Mouse (Mus musculus) liver, embryonic 14.5 days (tissue): ENCODE measurements around the gene Ripor3. TPM values are rescaled to one million over a fixed set of nuclear protein-coding genes. Genes with fewer than 3 reads are reported as not detected.

Experiments
- ATAC-seq: fragments of 200-750 bp; cut with Nextera tagmentation; 2 replicates; pipeline ENCODE4 v1.8.0; 2017; ENCODE audit warnings: moderate number of reproducible peaks, mild to moderate bottlenecking, moderate library complexity; ENCODE audit not compliant: insufficient read depth
- DNase-seq, 3 experiments: peaks; one replicate each; pipeline ENCODE4 v3.0.0-alpha.2; 2012 to 2013; ENCODE audit warnings: low read depth in 3 of 3, low spot score in 3 of 3
- H3K27ac ChIP-seq: fragments of 300-500 bp; sonication (generic); 2 replicates; pipeline ENCODE4 v1.5.1; 2014; ENCODE audit warnings: moderate library complexity, mild to moderate bottlenecking, control low read depth, inconsistent platforms
- H3K27me3 ChIP-seq: fragments of 300-500 bp; sonication (generic); 2 replicates; pipeline ENCODE4 v1.6.1; 2014; ENCODE audit warnings: mild to moderate bottlenecking, low read length, moderate library complexity; ENCODE audit not compliant: control insufficient read depth, insufficient read depth
- H3K36me3 ChIP-seq: fragments of 300-500 bp; sonication (generic); replicated peaks from 2 replicates; pipeline ENCODE4 v1.6.1; 2014; ENCODE audit warnings: low read depth; ENCODE audit not compliant: control insufficient read depth, insufficient read depth
- H3K4me1 ChIP-seq, 2 experiments: fragments of 200-500 bp in 1 of 2; fragments of 300-500 bp in 1 of 2; sonication (generic) in 1 of 2; replicated peaks; 2 replicates each; pipeline ENCODE4 v1.6.1; 2012 to 2014; ENCODE audit warnings: antibody characterized with exemption in 1 of 2, inconsistent platforms in 1 of 2, low read length in 1 of 2; ENCODE audit not compliant: control insufficient read depth in 2 of 2, insufficient read depth in 2 of 2
- H3K4me2 ChIP-seq: fragments of 300-500 bp; sonication (generic); 2 replicates; pipeline ENCODE4 v1.6.1; 2014; ENCODE audit warnings: low read depth, mild to moderate bottlenecking, control low read depth, moderate library complexity
- H3K4me3 ChIP-seq, 2 experiments: fragments of 200-500 bp in 1 of 2; fragments of 300-500 bp in 1 of 2; sonication (generic) in 1 of 2; 2 replicates each; pipeline ENCODE4 v1.5.1; 2012 to 2014; ENCODE audit warnings: low read depth in 2 of 2, low read length in 2 of 2, mild to moderate bottlenecking in 2 of 2, control low read depth in 1 of 2, inconsistent platforms in 1 of 2, moderate library complexity in 1 of 2; ENCODE audit not compliant: insufficient read depth in 1 of 2
- H3K9ac ChIP-seq: fragments of 300-500 bp; sonication (generic); replicated peaks from 2 replicates; pipeline ENCODE4 v1.6.1; 2014; ENCODE audit warnings: mild to moderate bottlenecking, control low read depth, moderate library complexity
- H3K9me3 ChIP-seq: fragments of 300-500 bp; sonication (generic); 2 replicates; pipeline ENCODE4 v1.6.1; 2016; ENCODE audit warnings: low read length, mixed read lengths; ENCODE audit not compliant: control insufficient read depth
- CTCF ChIP-seq: IDR thresholded peaks from 2 replicates; pipeline ENCODE4 v1.5.1; 2016; ENCODE audit warnings: antibody characterized with exemption, low read depth, control low read depth
- EP300 ChIP-seq: IDR thresholded peaks from 2 replicates; pipeline ENCODE4 v1.6.1; 2016; ENCODE audit warnings: antibody characterized with exemption, low read depth
- WGBS: fragments of 180-500 bp; shearing (Covaris S2); extraction: QIAGEN DNeasy Blood & Tissue Kit; methylation state at CpG from one replicate; pipeline ENCODE4 v1.1.7; 2014; ENCODE audit not compliant: insufficient replicate concordance; 5-methylcytosine and 5-hydroxymethylcytosine counted together
- polyA plus RNA-seq, 2 experiments: library from polyadenylated mRNA; depleted of rRNA in 1 of 2; stranded (reverse) in 1 of 2; unstranded in 1 of 2; fragments of >200 nt; fragmentation: Nextera tagmentation in 1 of 2; extraction: Ambion mirVana in 1 of 2; gene quantifications; 2 replicates each; pipeline versions ENCODE4 v1.2.1 to v1.2.3; 2012 to 2014

The Ripor3 gene
- polyA plus RNA-seq, 2 experiments = 0.88 to 2.6 TPM

DNA sequence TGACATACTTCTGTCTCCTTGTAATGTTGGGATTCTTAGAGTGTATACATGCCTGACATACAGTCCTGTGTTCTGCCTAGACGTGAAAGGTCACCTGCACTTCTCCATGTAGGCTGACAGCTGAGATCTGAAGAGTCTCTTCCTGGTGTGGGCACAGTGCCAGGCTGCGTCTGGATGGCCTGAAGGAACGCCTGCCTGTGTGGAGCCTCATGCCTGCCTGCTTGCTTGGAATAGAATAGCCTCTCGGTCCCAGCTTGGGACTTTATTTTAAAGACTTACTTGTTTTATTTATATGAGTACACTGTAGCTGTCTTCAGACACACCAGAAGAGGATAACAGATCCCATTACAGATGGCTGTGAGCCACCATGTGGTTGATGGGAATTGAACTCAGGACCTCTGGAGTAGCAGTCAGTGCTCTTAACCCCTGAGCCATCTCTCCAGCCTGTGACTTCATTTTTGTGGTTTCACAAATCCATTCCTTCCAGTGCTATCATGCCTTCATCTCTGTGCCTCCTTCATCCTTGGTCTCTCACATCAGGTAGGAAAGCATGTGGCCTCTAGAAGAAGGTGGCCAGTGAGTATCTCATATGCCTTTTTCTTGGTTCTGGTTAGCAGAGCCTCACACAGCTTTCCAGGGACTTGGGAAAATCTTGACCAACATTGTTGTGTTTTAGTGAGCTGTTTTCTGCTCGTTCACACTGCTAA lies 52.2 kb downstream of the Ripor3 start:
- TF ChIP-seq CTCF (no peak), EP300 (no peak)
- no peak overlapping the region for H3K27ac ChIP-seq
- no peak for DNase-seq

DNA sequence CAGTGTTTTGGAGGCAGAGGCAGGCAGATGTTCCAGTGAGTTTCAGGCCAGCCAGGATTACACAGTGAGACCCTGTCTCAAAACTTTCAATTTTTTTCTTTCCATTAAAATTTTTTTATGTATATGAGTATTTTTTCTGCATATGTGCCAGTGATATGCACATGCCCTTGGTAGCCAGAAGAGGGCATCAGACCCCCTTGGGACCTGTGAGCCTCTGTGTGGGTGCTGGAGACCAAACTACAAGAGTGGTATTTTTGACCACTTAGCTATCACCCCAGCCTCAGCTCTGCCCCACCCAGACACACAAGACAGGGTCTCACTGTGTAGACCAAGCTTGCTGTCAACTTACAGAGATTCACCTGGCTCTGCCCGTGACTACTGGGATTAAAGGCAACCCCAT lies 52.9 kb downstream of the Ripor3 start:
- Histone ChIP-seq H3K4me1 (peaks cover 6 to 24% of the 10 kb centered on the region in 2 experiments; a peak in 3 of 4 replicates), H3K27ac (no peak overlapping the region), H3K4me3 (no peak overlapping the region), H3K27me3 (no peaks in the 10 kb centered on the region), H3K9me3 (no peaks in the 10 kb centered on the region), H3K4me2 (no peak overlapping the region), H3K36me3 (no peaks in the 10 kb centered on the region), H3K9ac (no peak overlapping the region)
- 64% methylated on average over 1 of the region's 1 CpGs for WGBS
- TF ChIP-seq EP300 (no peak), CTCF (peak; percentile 51)
- ATAC-seq (no peak), DNase-seq (no peak)

More for the DNA sequence above, 52.2 kb downstream of the Ripor3 start:
- Histone ChIP-seq H3K4me3 (no peak overlapping the region), H3K9ac (no peak overlapping the region), H3K4me2 (peak overlapping the region; percentile 9; the same call in 1 of the 2 replicates), H3K27me3 (no peaks in the 10 kb centered on the region), H3K36me3 (no peaks in the 10 kb centered on the region), H3K4me1 (peaks cover 6 to 24% of the 10 kb centered on the region in 2 experiments; a peak in 3 of 4 replicates), H3K9me3 (no peaks in the 10 kb centered on the region)
- 55% methylated on average over 5 of the region's 5 CpGs for WGBS
- no peak for ATAC-seq

DNA sequence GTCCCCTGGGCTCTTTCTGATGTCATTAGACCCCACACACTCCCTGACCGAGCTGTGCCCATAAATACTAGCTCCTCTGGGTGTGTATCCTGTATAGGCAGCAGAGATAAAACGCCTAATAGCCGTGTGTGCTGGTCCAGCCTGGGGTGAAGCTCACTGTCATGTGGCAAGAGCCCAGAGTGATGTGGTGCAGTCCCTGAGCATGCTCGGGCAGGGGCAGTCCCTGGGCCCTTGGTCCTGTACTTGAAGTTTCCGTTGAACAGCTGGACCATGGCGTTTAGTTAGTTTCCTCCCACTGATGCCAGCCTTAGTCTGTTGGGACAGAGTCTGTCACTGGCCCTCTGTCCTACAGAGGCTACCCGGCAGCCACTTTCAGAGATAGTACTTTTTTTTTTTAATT lies 55.5 kb downstream of the Ripor3 start:
- Histone ChIP-seq H3K27ac (no peak overlapping the region), H3K4me3 (no peak overlapping the region), H3K36me3 (no peaks in the 10 kb centered on the region), H3K9me3 (no peaks in the 10 kb centered on the region), H3K4me1 (peaks cover 1 to 16% of the 10 kb centered on the region in 2 experiments; a peak in 3 of 4 replicates), H3K9ac (no peak overlapping the region), H3K27me3 (no peaks in the 10 kb centered on the region), H3K4me2 (no peak overlapping the region)
- ATAC-seq (no peak), DNase-seq (no peak)
- TF ChIP-seq CTCF (no peak), EP300 (no peak)
- 53% methylated on average over 7 of the region's 7 CpGs for WGBS

GRCm38 (mm10) chr2:167953819-167954218 lies 56.6 kb downstream of the Ripor3 start:
- TF ChIP-seq CTCF (no peak), EP300 (no peak)
- Histone ChIP-seq H3K27ac (no peak overlapping the region), H3K9ac (no peak overlapping the region)

GRCm38 (mm10) chr2:167951301-167952211 lies 58.9 kb downstream of the Ripor3 start:
- no peaks in the 10 kb centered on the region for H3K9me3 ChIP-seq
- H3K27ac ChIP-seq = no peak overlapping the region
- no peaks in the 10 kb centered on the region for H3K36me3 ChIP-seq
- H3K9ac ChIP-seq = no peak overlapping the region
- TF ChIP-seq CTCF = no peak
- TF ChIP-seq EP300 = no peak
- ATAC-seq = no peak
- H3K4me3 ChIP-seq = no peak overlapping the region
- peaks cover 2 to 28% of the 10 kb centered on the region in 2 experiments; a peak in 2 of 4 replicates for H3K4me1 ChIP-seq
- DNase-seq = no peak
- no peaks in the 10 kb centered on the region for H3K27me3 ChIP-seq
- no peak overlapping the region for H3K4me2 ChIP-seq
- 70% methylated on average over 13 of the region's 13 CpGs for WGBS

More at GRCm38 (mm10) chr2:167953819-167954218, 56.6 kb downstream of the Ripor3 start:
- no peak overlapping the region for H3K4me2 ChIP-seq
- no peaks in the 10 kb centered on the region for H3K27me3 ChIP-seq
- H3K4me3 ChIP-seq = no peak overlapping the region
- H3K4me1 ChIP-seq = peaks cover 0 to 15% of the 10 kb centered on the region in 2 experiments; a peak in 2 of 4 replicates
- H3K36me3 ChIP-seq = no peaks in the 10 kb centered on the region
- H3K9me3 ChIP-seq = no peaks in the 10 kb centered on the region
- 84% methylated on average over 10 of the region's 10 CpGs for WGBS
- ATAC-seq (no peak), DNase-seq (no peak)
